Mouse (Mus musculus): ENCODE results near the gene Gabpb1. TPM values are rescaled to one million over a fixed set of nuclear protein-coding genes. Genes with fewer than 3 reads are reported as not detected.
A peak's percentile ranks its signal among the peaks of the same experiment; 100 is the strongest.

Gene Gabpb1
- polyA plus RNA-seq, 1 experiment = 0.83 TPM

DNA sequence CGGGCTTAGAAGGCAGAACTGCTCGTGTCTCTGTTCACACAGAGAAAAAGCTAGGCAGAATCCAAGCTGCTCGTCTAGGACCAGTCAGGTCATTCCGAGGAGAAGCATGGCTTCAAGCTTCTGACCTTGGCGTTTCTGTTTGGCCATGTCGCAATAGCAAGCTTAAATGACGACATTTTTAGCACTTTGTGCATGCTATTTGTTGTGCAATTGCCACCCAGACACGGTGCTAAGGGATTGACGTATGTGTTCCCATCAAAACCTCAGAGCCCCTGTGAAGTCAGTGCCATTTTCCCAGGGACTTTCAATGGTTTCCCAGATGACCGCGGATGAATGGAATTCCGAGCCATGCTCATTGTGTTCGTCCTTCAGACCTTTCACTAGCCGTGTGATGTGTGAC is 75.6 kb downstream of the Gabpb1 start:
- H3K36me3 ChIP-seq (ENCODE audit: control insufficient read depth) = no peaks in the 10 kb centered on the region
- no peaks in the 10 kb centered on the region for H3K9me3 ChIP-seq (ENCODE audit: control insufficient read depth, low read length)
- H3K27me3 ChIP-seq (ENCODE audit: control insufficient read depth) = no peaks in the 10 kb centered on the region
- no peak overlapping the region for H3K4me3 ChIP-seq (replicated peaks)
- TF ChIP-seq GATA1 (IDR thresholded peaks at IDR 0.05; ENCODE audit: low read length) (no peak), TAL1 (IDR thresholded peaks at IDR 0.05; ENCODE audit: low read length) (no peak)
- H3K4me1 ChIP-seq (ENCODE audit: control insufficient read depth) = peaks cover 2% of the 10 kb centered on the region

DNA sequence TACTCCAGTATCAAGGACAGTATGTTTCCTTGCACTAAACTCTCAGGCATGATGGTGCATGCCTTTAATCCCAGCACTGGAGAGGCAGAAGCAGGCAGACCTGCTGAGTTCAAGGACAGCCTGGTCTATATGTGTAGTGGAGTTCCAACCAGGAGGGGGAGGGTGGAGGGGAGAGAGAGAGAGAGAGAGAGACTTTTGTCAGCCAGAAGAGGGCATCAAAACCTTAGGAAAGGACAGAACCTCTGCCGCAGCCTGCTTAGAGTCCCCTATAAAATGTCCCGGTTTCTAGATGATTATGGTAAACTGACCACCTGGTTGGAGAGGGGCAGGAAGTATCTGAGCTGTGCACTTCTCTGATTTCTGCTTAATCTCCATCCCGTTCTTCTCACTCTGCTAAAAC is 77.1 kb downstream of the Gabpb1 start:
- Histone ChIP-seq H3K4me1 (ENCODE audit: control insufficient read depth) (peaks cover 6% of the 10 kb centered on the region), H3K27me3 (ENCODE audit: control insufficient read depth) (no peaks in the 10 kb centered on the region), H3K36me3 (ENCODE audit: control insufficient read depth) (no peaks in the 10 kb centered on the region), H3K4me3 (replicated peaks) (no peak overlapping the region), H3K9me3 (ENCODE audit: control insufficient read depth, low read length) (no peaks in the 10 kb centered on the region; the same call in 1 of the 2 replicates)
- TF ChIP-seq TAL1 (IDR thresholded peaks at IDR 0.05; ENCODE audit: low read length) (no peak), GATA1 (IDR thresholded peaks at IDR 0.05; ENCODE audit: low read length) (no peak)

DNA sequence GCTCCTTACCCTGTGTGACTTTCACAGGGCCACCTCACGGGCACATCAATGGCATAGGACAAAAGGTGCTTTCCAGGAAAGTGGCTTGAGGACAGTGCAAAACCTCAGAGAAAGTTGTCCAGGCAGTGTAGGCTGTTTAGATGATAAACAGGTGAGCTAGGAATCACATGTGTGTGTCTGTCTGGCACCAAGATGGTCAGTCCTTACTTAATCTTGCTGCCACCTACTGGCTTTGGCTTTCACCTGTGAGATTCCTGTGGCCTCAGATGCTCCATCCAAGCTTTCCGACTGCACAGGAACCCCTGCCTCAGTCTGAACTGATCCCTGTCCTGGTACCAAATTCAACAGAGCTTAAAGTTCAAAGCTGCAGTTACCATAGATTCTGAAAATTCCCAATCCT is 77.8 kb downstream of the Gabpb1 start:
- Histone ChIP-seq H3K4me1 (ENCODE audit: control insufficient read depth) (peaks cover 6% of the 10 kb centered on the region), H3K27me3 (ENCODE audit: control insufficient read depth) (no peaks in the 10 kb centered on the region), H3K9me3 (ENCODE audit: control insufficient read depth, low read length) (no peaks in the 10 kb centered on the region; the same call in 1 of the 2 replicates), H3K4me3 (replicated peaks) (no peak overlapping the region), H3K36me3 (ENCODE audit: control insufficient read depth) (no peaks in the 10 kb centered on the region)
- no peak for TF ChIP-seq TAL1 (IDR thresholded peaks at IDR 0.05; ENCODE audit: low read length)
- no peak for TF ChIP-seq GATA1 (IDR thresholded peaks at IDR 0.05; ENCODE audit: low read length)

DNA sequence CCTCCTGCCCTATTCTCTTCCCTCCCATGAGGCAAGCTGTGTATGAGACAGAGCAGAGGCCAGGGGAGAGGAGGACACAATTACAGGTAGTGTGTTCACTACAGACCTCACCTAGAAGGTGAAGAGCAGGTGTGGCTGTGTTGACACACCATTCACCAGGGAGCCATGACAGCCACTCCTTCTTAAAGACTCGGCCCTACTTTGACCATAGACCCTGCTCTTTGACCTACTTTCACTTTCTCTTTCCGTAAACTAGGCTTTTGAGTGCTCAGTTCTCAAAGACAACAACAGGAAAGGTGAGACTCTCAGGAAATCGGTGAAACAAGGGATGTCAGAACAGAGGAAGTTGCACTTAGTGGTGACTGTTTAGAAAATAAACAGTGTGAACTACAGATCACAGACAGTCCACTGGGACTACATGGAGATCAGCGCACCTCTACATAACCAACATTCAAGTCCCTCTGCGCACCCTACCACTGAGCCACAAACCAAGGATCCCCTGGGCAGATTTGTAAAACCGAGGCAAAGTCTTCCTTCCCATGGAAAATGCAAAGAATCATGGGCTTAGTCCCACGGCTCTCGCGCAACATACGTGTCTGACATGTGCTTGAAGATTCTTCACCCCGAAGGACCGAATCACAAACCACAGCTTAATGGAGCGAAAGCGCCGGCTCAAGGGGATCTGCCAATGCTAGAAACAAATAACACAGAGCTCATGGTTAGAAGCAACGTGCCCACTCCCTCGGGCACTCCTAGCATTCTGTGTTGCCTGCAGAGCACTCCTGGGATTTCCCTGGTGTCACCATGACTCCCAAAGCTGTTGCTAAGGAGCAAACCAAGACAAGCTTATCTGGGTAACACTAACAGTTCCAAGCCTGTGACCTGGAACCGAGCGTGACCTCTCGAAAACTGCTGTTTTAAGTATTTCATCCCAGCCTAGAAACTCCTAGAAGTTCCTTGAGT is 78.6 kb downstream of the Gabpb1 start:
- no peak for TF ChIP-seq TAL1 (IDR thresholded peaks at IDR 0.05; ENCODE audit: low read length)
- no peak for TF ChIP-seq GATA1 (IDR thresholded peaks at IDR 0.05; ENCODE audit: low read length)
- H3K4me3 ChIP-seq (replicated peaks) = peak overlapping the region; percentile 17

DNA sequence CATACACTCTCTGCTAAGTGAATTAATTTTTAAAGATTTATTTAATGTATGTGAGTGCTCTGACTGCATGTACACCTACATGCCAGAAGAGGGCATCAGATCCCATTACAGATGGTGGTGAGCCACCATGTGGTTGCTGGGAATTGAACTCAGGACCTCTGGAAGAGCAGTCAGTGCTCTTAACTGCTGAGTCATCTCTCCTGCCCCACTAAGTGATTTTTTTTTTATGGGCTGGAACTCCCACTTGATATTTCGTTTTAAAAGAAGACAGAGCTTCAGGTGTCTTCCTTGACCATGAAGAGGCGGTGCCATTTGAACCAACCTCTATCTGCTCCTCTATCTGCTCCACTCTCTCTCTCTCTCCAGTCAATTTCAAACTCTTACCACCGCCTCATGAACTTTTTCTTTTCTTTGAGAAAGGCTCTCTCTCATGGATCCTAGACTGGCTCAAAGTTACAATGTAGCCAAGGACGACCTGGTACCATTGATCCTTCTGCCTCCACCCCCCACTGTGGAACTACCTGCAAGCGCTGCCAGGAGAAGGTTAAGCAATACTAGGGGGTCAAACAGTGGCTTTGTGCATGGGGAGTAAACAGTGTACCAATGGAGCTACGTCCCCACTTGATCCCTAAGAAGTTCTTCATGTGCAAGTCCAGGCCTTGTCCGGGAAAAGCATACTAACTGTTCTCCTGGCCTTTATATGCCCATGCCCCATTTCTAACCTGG is 79.6 kb downstream of the Gabpb1 start:
- Histone ChIP-seq H3K4me1 (ENCODE audit: control insufficient read depth) (peaks cover 6% of the 10 kb centered on the region), H3K4me3 (replicated peaks) (no peak overlapping the region)

More for the DNA sequence above, 78.6 kb downstream of the Gabpb1 start:
- Histone ChIP-seq H3K27me3 (ENCODE audit: control insufficient read depth) (no peaks in the 10 kb centered on the region), H3K4me1 (ENCODE audit: control insufficient read depth) (peaks cover 6% of the 10 kb centered on the region), H3K36me3 (ENCODE audit: control insufficient read depth) (no peaks in the 10 kb centered on the region), H3K9me3 (ENCODE audit: control insufficient read depth, low read length) (no peaks in the 10 kb centered on the region; the same call in 1 of the 2 replicates)

DNA sequence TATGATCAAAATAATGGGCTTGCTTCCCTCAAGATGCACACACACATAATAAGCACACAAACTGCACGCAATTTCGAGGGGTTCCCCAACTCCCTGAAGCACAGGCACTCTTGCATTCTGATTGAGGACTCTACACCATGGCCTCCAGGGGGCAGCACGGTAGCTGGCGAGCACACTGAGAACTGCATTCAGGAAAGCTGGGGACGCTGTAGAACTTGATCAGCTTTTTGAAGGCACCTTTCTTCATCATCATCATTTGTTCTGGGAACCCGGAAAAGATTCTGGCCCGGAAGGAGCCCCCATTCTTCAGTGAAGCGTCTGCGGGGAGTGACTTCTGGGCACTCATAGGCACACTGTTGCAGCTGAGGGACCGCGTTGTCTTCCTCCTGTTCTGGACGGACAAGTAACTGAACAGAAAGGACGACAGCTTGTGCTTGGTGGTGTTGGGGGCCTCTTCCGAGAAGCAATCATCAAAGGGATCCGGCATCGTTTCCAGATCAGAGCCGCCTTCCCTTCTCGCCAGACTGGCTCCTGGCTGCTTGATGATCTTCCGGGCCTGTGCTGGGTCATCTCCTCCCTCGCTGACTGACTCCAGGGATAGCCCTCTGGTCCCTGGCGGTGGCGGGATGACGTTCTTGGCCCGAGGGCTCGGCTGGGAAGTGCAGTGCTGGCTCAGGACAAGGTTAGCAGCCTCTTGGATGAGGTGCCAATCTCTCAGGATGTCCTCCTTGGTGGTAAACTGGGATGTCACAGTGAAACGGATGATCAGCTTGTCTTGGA is 82.1 kb downstream of the Gabpb1 start:
- Histone ChIP-seq H3K36me3 (ENCODE audit: control insufficient read depth) (no peaks in the 10 kb centered on the region), H3K4me1 (ENCODE audit: control insufficient read depth) (peaks cover 6% of the 10 kb centered on the region), H3K27me3 (ENCODE audit: control insufficient read depth) (no peaks in the 10 kb centered on the region), H3K4me3 (replicated peaks) (peak overlapping the region; percentile 14), H3K9me3 (ENCODE audit: control insufficient read depth, low read length) (no peaks in the 10 kb centered on the region; the same call in 1 of the 2 replicates)
- TF ChIP-seq GATA1 (IDR thresholded peaks at IDR 0.05; ENCODE audit: low read length) (no peak), TAL1 (IDR thresholded peaks at IDR 0.05; ENCODE audit: low read length) (no peak)

More for the DNA sequence above, 79.6 kb downstream of the Gabpb1 start:
- no peak for TF ChIP-seq GATA1 (IDR thresholded peaks at IDR 0.05; ENCODE audit: low read length)
- TF ChIP-seq TAL1 (IDR thresholded peaks at IDR 0.05; ENCODE audit: low read length) = no peak
- H3K9me3 ChIP-seq (ENCODE audit: control insufficient read depth, low read length) = no peaks in the 10 kb centered on the region; the same call in 1 of the 2 replicates
- no peaks in the 10 kb centered on the region for H3K36me3 ChIP-seq (ENCODE audit: control insufficient read depth)
- H3K27me3 ChIP-seq (ENCODE audit: control insufficient read depth) = no peaks in the 10 kb centered on the region

DNA sequence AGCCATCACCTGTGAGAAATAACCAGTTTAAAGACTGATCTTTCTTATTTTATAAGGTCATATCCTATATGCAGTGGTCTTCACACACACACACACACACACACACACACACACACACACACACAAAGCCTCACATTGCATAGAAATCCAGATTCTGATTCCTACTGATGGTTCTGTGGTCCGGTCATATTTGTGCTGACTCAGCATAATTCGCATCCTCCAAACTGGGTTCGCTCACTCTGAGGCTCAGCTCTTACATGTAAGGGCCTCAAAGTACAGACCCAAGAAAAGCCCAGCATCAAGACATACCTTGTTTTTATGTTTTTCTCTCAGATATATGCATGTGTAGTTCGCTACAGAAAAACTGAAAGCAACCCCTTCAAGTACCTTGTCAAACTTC is 84.8 kb downstream of the Gabpb1 start:
- H3K27me3 ChIP-seq (ENCODE audit: control insufficient read depth) = no peaks in the 10 kb centered on the region

DNA sequence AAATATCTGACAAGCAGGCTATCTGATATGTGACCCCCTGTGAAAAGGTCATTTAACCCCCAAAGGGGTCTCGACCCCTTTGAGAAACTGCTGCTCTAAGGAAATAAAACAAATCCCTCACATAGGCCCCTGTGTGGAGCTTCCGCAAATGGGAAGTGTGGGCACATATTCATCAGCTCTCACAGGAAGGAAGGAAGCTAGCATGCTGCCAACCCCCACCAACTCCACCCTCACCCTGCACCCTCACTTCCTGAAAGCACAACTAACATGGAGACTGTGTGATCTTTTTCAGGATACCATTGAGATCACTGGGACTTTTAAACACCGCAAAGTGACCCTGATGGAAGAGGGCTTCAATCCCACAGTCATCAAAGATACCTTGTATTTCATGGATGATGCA is 88.7 kb downstream of the Gabpb1 start:
- no peak overlapping the region for H3K4me3 ChIP-seq (replicated peaks)
- TF ChIP-seq GATA1 (IDR thresholded peaks at IDR 0.05; ENCODE audit: low read length) = no peak
- TF ChIP-seq TAL1 (IDR thresholded peaks at IDR 0.05; ENCODE audit: low read length) = no peak
- H3K27me3 ChIP-seq (ENCODE audit: control insufficient read depth) = no peaks in the 10 kb centered on the region
- H3K4me1 ChIP-seq (ENCODE audit: control insufficient read depth) = no peaks in the 10 kb centered on the region
- H3K9me3 ChIP-seq (ENCODE audit: control insufficient read depth, low read length) = no peaks in the 10 kb centered on the region
- H3K36me3 ChIP-seq (ENCODE audit: control insufficient read depth) = peaks cover 3% of the 10 kb centered on the region; the same call in 1 of the 2 replicates

More for the DNA sequence above, 84.8 kb downstream of the Gabpb1 start:
- Histone ChIP-seq H3K4me3 (replicated peaks) (no peak overlapping the region), H3K36me3 (ENCODE audit: control insufficient read depth) (peaks cover 3% of the 10 kb centered on the region; the same call in 1 of the 2 replicates), H3K9me3 (ENCODE audit: control insufficient read depth, low read length) (no peaks in the 10 kb centered on the region; the same call in 1 of the 2 replicates), H3K4me1 (ENCODE audit: control insufficient read depth) (peaks cover 4% of the 10 kb centered on the region; the same call in 1 of the 2 replicates)
- TF ChIP-seq TAL1 (IDR thresholded peaks at IDR 0.05; ENCODE audit: low read length) (no peak), GATA1 (IDR thresholded peaks at IDR 0.05; ENCODE audit: low read length) (no peak)

All from erythroblast, embryonic 14.5 days (primary cell).